Mouse (Mus musculus) heart, postnatal 0 days (tissue): ENCODE measurements around the gene Cd320.

ENCODE experiments used
- CTCF ChIP-seq: IDR thresholded peaks from 2 replicates; pipeline ENCODE4 v1.5.1; 2016; ENCODE audit warnings: antibody characterized with exemption, control low read depth, low read depth
- EP300 ChIP-seq: IDR thresholded peaks from 2 replicates; pipeline ENCODE4 v1.6.1; 2016; ENCODE audit warnings: antibody characterized with exemption, low read depth

DNA sequence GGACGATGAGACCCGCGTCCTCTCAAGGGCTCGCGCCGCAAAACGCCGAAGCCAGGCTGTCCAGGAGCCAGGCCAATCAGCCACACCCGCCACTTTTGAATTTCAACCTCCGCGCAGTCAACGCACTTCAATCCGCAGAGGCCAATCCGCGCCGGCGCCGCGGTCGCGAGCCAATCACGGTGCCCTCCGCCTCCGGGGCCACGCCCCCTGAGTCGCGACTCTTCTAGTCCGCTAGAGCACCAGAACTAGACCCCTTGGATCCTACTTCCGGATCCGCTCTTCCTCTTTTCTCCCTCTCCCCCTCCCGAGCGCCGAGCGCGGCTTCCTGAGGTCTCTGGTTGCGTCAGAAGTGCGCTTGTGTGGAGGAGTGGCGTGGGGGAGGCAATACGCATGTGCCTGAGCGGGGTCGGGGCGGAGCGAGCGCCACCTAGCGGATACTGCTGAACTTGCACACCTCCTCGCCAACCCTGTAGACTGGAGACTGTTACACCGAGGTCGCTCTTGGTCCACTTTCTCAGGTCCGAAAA, 47.7 kb downstream of the Cd320 start, which contains the start of gene Kifc1:
- TF ChIP-seq CTCF (peak; percentile 99), EP300 (peak; percentile 86)
